Mouse (Mus musculus): Measurements from ENCODE around the gene Spryd4. TPM values are rescaled to one million over a fixed set of nuclear protein-coding genes. Genes with fewer than 3 reads are reported as not detected.
"Not testable (repeated sequence)": the region's sequence is repeated elsewhere in the genome, so short reads cannot be mapped to it uniquely, and the experiment has no call there.

Spryd4 gene
- polyA plus RNA-seq, 1 experiment = 9.9 TPM

DNA sequence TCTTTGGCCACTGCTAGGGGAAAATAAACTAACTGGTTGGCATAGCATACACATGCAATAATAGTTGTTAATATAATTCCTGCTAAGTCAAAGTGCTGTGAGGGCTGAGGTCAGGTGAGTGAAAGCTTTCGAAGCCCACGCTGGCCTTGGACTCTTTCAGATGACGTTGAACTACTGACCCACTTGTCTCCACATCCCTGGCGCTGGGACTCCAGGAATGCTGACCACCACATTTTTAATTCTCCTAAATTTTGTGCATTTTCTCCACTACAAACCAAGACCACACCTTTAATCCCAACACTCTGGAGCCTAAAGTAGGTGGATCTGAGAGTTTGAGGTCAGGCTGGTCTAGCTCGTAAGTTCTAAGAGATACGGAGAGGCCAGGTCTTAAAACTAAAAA is 18.5 kb downstream of the Spryd4 start:
- H3K4me1 ChIP-seq (ENCODE audit: control insufficient read depth, insufficient read depth, low read length) = peaks cover 4% of the 10 kb centered on the region
- no peak overlapping the region for H3K4me3 ChIP-seq (replicated peaks; ENCODE audit: extremely low read depth, low read depth, low read length)
- 93% methylated on average over 6 of the region's 6 CpGs for WGBS
- no peak for TF ChIP-seq CTCF (IDR thresholded peaks at IDR 0.05; ENCODE audit: insufficient read depth, low read length)
- TF ChIP-seq POLR2A (IDR thresholded peaks at IDR 0.05; ENCODE audit: borderline replicate concordance, extremely low read depth, low read depth, low read length) = no peak
- DNase-seq = no peak

DNA sequence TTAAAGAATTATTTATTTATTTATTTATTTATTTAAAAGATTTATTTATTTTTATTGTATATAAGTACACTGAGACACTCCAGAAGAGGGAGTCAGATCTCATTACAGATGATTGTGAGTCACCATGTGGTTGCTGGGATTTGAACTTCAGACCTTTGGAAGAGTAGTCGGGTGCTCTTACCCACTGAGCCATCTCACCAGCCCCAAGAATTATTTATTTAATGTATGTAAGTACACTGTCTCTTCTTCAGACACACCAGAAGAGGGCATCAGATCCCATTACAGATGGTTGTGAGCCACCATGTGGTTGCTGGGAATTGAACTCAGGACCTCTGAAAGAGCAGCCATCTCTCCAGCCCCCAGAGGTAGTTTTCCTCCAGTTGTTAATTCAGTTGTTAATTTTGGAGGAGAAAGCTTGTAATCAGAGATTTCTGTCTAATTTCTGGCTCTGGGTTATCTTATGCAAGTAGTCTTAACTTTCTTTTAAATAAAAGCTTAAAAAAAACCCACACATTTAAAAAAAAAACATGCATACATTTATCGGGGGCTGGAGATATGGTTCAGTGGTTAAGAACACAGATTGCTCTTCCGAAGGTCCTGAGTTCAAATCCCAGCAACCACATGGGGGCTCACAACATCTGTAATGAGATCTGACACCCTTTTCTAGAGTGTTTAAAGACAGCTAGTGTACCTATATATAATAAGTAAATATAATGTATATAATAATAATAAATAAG is 19.4 kb downstream of the Spryd4 start:
- not testable (repeated sequence) for DNase-seq; H3K4me1 ChIP-seq (ENCODE audit: control insufficient read depth, insufficient read depth, low read length); H3K4me3 ChIP-seq (replicated peaks; ENCODE audit: extremely low read depth, low read depth, low read length)
- WGBS = 87% methylated on average over 3 of the region's 3 CpGs

DNA sequence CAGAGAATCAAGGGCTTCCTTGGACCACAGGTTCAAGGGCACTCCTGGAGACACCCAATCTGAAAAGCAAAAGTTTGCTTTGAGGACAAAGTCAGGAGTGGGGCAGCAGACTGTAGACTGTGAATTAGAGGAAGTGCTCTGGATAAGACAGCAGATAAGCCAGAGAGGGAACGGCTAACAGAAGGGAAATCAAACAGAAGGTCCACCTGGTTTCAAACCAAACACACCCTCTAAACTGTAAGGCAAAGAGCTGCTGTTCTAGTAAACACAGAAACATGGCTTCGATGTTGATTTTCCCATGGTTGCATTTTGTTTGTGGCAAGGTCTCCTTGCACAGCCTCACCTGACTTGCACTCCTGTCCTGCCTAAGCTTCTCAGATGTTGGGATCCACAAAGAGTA is 20.1 kb downstream of the Spryd4 start:
- Histone ChIP-seq H3K4me3 (replicated peaks; ENCODE audit: extremely low read depth, low read depth, low read length) (no peak overlapping the region), H3K4me1 (ENCODE audit: control insufficient read depth, insufficient read depth, low read length) (peaks cover 4% of the 10 kb centered on the region)
- no peak for DNase-seq
- TF ChIP-seq POLR2A (IDR thresholded peaks at IDR 0.05; ENCODE audit: borderline replicate concordance, extremely low read depth, low read depth, low read length) (no peak), CTCF (IDR thresholded peaks at IDR 0.05; ENCODE audit: insufficient read depth, low read length) (no peak)
- 38% methylated on average over 2 of the region's 2 CpGs for WGBS

DNA sequence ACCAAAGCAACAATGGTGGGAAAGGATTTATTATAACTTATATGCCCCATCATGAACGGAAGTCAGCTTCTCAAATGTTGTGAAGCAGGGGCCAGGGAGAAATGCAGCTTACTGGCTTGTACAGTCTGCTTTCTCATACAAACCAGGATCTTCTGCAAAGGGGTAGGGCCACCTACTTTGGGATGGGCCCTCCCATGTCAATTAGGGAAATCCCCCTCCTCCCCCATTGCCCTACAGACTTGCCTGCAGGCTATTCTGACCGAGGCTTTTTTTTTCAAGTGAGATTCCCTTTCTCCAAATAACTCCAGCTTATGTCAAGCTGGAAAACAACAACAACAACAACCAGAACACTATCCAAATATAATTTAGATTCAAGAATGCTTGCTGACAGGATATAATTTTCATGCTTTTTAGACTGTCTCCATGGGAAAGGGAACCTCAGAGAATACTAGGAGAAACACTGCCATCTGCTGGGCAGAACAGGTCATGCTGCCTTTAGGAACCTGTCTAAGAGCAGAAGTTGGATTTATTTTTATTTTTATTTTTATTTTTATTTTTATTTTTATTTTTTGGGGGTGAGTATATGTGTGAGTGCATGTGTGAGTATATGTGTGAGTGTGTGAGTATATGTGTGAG is 23.2 kb downstream of the Spryd4 start:
- WGBS = 60% methylated on average over 2 of the region's 2 CpGs
- TF ChIP-seq CTCF (IDR thresholded peaks at IDR 0.05; ENCODE audit: insufficient read depth, low read length) = peak; percentile 47
- TF ChIP-seq POLR2A (IDR thresholded peaks at IDR 0.05; ENCODE audit: borderline replicate concordance, extremely low read depth, low read depth, low read length) = no peak
- Histone ChIP-seq H3K4me3 (replicated peaks; ENCODE audit: extremely low read depth, low read depth, low read length) (no peak overlapping the region), H3K4me1 (ENCODE audit: control insufficient read depth, insufficient read depth, low read length) (no peaks in the 10 kb centered on the region)
- DNase-seq = peak; percentile 61

GRCm38 (mm10) chr10:128187181-128187605 is 24.4 kb downstream of the Spryd4 start:
- 69% methylated on average over 5 of the region's 5 CpGs for WGBS
- H3K4me1 ChIP-seq (ENCODE audit: control insufficient read depth, insufficient read depth, low read length) = no peaks in the 10 kb centered on the region; the same call in 1 of the 2 replicates
- no peak for TF ChIP-seq POLR2A (IDR thresholded peaks at IDR 0.05; ENCODE audit: borderline replicate concordance, extremely low read depth, low read depth, low read length)
- DNase-seq = no peak
- no peak overlapping the region for H3K4me3 ChIP-seq (replicated peaks; ENCODE audit: extremely low read depth, low read depth, low read length)

DNA sequence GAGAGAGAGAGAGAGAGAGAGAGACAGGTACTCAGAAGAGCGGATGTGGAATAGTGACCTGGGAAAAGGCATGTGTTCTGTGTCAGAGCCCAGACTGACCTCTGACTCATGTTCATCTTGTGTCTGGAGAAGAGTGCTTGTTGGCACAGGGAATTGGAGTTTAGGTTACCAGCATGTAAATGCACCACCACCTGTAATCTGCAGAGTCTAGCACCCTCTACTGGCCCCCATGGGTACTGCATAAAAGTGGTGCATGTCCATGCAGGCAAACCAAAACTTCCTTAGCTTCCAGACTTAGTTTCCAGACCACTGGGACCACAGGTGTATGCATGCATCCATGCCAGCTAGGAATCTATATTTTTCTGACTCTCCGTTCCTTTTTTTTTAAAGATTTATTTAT is 25.6 kb downstream of the Spryd4 start:
- 44% methylated on average over 2 of the region's 2 CpGs for WGBS
- peak; percentile 81 for DNase-seq
- no peak overlapping the region for H3K4me3 ChIP-seq (replicated peaks; ENCODE audit: extremely low read depth, low read depth, low read length)
- TF ChIP-seq CTCF (IDR thresholded peaks at IDR 0.05; ENCODE audit: insufficient read depth, low read length) (peak; percentile 86), POLR2A (IDR thresholded peaks at IDR 0.05; ENCODE audit: borderline replicate concordance, extremely low read depth, low read depth, low read length) (no peak)
- H3K4me1 ChIP-seq (ENCODE audit: control insufficient read depth, insufficient read depth, low read length) = no peaks in the 10 kb centered on the region; the same call in 1 of the 2 replicates

DNA sequence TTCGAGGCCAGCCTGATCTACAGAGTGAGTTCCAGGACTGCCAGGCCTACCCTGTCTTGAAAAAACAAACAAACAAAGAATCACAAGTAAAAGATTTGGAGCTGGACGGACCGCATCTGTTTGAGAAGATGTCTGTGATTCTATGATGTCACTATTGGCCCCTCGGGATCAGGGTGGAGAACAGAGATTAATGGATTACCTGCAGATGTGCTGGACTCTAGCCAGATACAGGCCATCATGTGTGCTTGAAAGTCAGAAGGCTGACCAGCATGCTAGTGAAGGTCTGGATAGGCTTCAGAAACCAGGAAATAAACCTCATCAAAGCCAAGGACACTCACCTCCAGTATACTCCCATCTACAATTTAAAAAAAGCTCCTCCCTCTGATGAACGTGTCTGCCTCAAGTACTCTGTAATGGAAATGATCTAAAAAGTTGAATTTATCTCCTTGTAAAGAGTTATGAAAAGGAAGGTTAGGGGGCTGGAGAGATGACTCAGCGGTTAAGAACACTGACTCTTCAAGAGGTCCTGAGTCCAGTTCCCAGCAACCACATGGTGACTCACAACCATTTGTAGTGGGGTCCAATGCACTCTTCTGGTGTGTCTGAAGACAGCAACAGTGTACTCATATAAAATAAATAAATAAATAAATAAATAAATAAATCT is 26.2 kb downstream of the Spryd4 start:
- 63% methylated on average over 6 of the region's 6 CpGs for WGBS
- H3K4me1 ChIP-seq (ENCODE audit: control insufficient read depth, insufficient read depth, low read length) = no peaks in the 10 kb centered on the region; the same call in 1 of the 2 replicates
- H3K4me3 ChIP-seq (replicated peaks; ENCODE audit: extremely low read depth, low read depth, low read length) = no peak overlapping the region
- no peak for DNase-seq
- TF ChIP-seq POLR2A (IDR thresholded peaks at IDR 0.05; ENCODE audit: borderline replicate concordance, extremely low read depth, low read depth, low read length) (no peak), CTCF (IDR thresholded peaks at IDR 0.05; ENCODE audit: insufficient read depth, low read length) (no peak)

- WGBS = 55% methylated on average over 2 of the region's 2 CpGs
- H3K4me3 ChIP-seq (replicated peaks; ENCODE audit: extremely low read depth, low read depth, low read length) = no peak overlapping the region
- TF ChIP-seq CTCF (IDR thresholded peaks at IDR 0.05; ENCODE audit: insufficient read depth, low read length) = no peak
- no peak for TF ChIP-seq POLR2A (IDR thresholded peaks at IDR 0.05; ENCODE audit: borderline replicate concordance, extremely low read depth, low read depth, low read length)
- no peak for DNase-seq
- no peaks in the 10 kb centered on the region; the same call in 1 of the 2 replicates for H3K4me1 ChIP-seq (ENCODE audit: control insufficient read depth, insufficient read depth, low read length)
Measured at GRCm38 (mm10) chr10:128184296-128184695, 27.3 kb downstream of the Spryd4 start.

DNA sequence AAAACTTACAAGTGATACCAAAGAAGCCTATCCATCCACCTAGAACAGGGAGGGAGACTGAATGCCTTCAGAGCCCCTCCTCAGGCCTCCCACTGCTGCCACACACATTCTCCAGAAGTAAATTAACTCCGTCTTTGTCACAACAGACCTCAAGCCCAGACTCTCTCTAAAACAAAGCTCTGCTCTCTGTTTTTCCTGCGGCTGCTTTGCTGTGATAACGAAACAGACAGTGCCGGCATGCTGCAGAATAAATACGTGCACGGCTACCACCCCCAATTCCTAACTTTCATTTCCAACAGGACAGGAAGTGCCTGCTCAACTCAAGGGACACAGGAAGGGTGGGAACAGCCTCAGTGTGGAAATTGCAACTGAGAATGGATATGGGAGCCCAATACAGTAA is 31.6 kb downstream of the Spryd4 start, which contains the start of gene Rbms2:
TSS of gene Rbms2 (minus strand) at position 309 of the 400 bp plus-strand sequence.
- TF ChIP-seq CTCF (IDR thresholded peaks at IDR 0.05; ENCODE audit: insufficient read depth, low read length) = no peak
- peak; percentile 48; the same call in 1 of the 2 replicates for TF ChIP-seq POLR2A (IDR thresholded peaks at IDR 0.05; ENCODE audit: borderline replicate concordance, extremely low read depth, low read depth, low read length)
- peak within 1 kb of the TSS; percentile 77 for H3K4me3 ChIP-seq (replicated peaks; ENCODE audit: extremely low read depth, low read depth, low read length)
- 12% methylated on average over 6 of the region's 6 CpGs for WGBS
- DNase-seq = peak; percentile 52
- no peaks in the 10 kb centered on the region; the same call in 1 of the 2 replicates for H3K4me1 ChIP-seq (ENCODE audit: control insufficient read depth, insufficient read depth, low read length)

All from lung, adult 2 months (tissue).